Mouse (Mus musculus) G1E (cell line): Measurements from ENCODE around the gene Ugt1a1.

Source experiments
- CTCF ChIP-seq: IDR thresholded peaks from 2 replicates; pipeline ENCODE4 v1.5.1; 2012; ENCODE audit warnings: low read depth, low read length, inconsistent platforms, mixed read lengths
- GATA1 ChIP-seq: IDR thresholded peaks from 2 replicates; pipeline ENCODE4 v1.6.1; 2012; ENCODE audit warnings: borderline replicate concordance, low read length, inconsistent platforms, mixed read lengths
- GATA2 ChIP-seq: IDR thresholded peaks from 2 replicates; pipeline ENCODE4 v1.6.1; 2012; ENCODE audit warnings: low read depth, low read length, inconsistent platforms, borderline replicate concordance
- POLR2AphosphoS5 ChIP-seq: IDR thresholded peaks from 2 replicates; pipeline ENCODE4 v1.6.1; 2012; ENCODE audit warnings: low read depth, low read length, inconsistent platforms; ENCODE audit not compliant: insufficient replicate concordance
- TAL1 ChIP-seq: conservative IDR thresholded peaks from 2 replicates; pipeline ENCODE4 v1.6.1; 2012; ENCODE audit warnings: low read depth, low read length, inconsistent platforms, mixed read lengths

GRCm38 (mm10) chr1:88266123-88266522 lies 54.4 kb downstream of the Ugt1a1 start:
- TF ChIP-seq GATA1 (no peak), CTCF (0 out of 2 replicates have a peak, but pooled peaks have one; percentile 7), GATA2 (no peak), TAL1 (no peak), POLR2AphosphoS5 (peak; percentile 61; the same call in 1 of the 2 replicates)
